Mouse (Mus musculus) bone marrow macrophage, adult 2 months (primary cell): ENCODE measurements at regions not wholly inside any gene's neighbourhood (a gene's known extent, or its start where the extent isn't known, plus 50 kb on each side); places are given as distances from the start of the nearest gene placed in this dataset.

Experiments
- CTCF ChIP-seq: IDR thresholded peaks from 2 replicates; pipeline ENCODE4 v1.5.1; 2012; ENCODE audit warnings: low read depth, mild to moderate bottlenecking, low read length, moderate library complexity
- POLR2A ChIP-seq: IDR thresholded peaks from 2 replicates; pipeline ENCODE4 v1.6.1; 2012; ENCODE audit warnings: mild to moderate bottlenecking, low read depth, low read length, borderline replicate concordance

DNA sequence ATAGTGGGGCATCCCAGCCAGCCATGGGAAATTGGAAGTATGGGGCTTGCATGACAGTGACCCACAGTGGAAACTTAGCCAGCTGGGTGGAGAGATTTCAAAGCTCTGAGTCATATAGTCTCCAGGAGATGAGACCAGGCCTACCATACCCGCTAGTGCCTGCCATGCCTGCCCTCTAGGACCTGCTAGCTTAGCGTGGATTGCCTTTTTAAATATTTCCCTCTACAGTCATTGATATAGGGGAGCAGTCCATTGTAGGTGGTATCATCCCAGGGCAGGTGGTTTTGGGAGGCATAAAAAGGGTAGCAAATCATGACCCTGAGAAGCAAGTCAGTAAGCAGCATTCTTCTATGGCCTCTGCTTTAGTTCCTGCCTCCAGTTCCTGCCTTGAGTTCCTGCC is 99.5 kb upstream of the Pfn2 start:
- TF ChIP-seq CTCF (no peak), POLR2A (no peak)
